Mouse (Mus musculus) sigmoid colon, adult 10 weeks (tissue): ENCODE measurements around the gene Frmd3. TPM values are rescaled to one million over a fixed set of nuclear protein-coding genes. Genes with fewer than 3 reads are reported as not detected.

Experiments used
- polyA plus RNA-seq: library from polyadenylated mRNA; stranded (reverse); fragments of 350-450 nt; fragmentation: Illumina TruSeq; extraction: RNeasy Lipid Tissue Mini Kit (QIAGEN cat#74804); gene quantifications from one replicate; pipeline ENCODE4 v1.2.3, GENCODE M21; 2014; ENCODE audit warnings: low read depth, low replicate concordance

Frmd3 gene
- polyA plus RNA-seq = 3.0 TPM

DNA sequence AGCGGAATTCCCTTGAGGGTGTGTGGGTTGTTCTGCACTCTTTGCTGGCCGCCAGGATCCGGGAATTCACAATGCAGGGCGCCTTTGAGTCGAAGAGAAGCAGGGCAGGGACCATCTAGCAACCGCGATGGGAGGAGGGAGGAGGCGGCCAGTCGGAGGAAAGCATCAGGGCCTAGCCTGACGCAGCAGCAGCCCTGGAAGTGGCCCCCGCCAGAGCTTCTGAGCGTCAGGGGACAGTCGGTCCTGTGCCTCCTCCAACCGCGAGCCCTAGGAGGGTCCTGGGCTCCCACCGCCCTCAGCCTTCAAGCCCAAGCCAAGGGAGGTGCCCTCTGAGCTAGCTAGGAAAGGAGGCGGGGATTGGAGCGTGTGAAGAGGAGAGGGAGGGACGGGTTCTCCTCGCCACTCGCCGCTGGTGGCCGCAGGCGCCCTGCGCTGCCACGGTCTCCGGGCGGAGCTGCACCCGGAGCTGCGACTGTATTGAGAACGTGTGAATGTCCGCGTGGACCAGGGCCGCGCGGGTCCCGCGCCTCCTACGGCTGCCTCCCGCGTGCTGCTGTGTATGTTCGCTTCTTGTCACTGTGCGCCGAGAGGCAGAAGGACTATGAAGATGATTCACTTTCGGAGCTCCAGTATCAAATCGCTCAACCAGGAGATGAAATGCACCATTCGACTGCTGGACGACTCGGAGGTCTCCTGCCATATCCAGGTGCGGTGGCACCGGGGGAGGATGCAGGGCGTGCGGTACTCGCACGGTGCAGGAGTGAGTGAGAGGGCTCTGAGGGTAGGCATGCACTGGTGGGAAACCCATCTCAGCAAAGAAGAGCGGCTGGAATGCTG lies at the start of gene Frmd3:
Gene Frmd3, plus strand, starts transcription at position 232 of the 837 bp plus-strand sequence.

DNA sequence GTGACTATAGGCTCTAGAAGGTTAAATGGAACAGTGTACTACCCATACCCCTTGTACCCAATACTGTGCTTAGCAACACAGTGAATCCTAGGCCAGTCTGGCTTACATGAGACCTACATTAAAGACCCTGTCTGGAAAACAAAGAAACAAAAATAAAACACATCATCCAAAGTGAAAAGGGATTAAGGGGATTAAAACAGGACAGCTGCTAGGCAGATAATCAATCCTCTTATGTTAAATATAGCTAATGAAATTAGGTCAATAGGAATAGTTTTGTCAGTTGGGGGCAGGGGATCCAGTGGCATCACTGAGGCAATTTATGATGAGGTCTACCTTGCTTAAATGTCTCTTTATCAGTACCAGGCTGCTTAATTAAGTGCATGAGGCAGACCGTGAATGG lies 228.9 kb downstream of the Frmd3 start, which contains the start of gene Kdm4c:
Gene Kdm4c, plus strand, starts transcription at position 322 of the 400 bp plus-strand sequence.

Other genes with a start within 250 kb of the Frmd3 start
- 202 TPM for gene Rasef, start 222.4 kb upstream of the Frmd3 start, polyA plus RNA-seq
- not detected for gene Gm11758, start 137.2 kb upstream of the Frmd3 start, polyA plus RNA-seq
- gene Gm11757, start 122.3 kb upstream of the Frmd3 start, polyA plus RNA-seq = not detected
- not detected for gene Gm13871, start 107.5 kb upstream of the Frmd3 start, polyA plus RNA-seq
- not detected for gene Gm11756, start 92.7 kb upstream of the Frmd3 start, polyA plus RNA-seq
- not detected for gene 2310002L09Rik, start 62.6 kb upstream of the Frmd3 start, polyA plus RNA-seq
- 41.7 TPM for gene Kdm4c, start 229.1 kb downstream of the Frmd3 start, polyA plus RNA-seq